33 mouse cellular contexts compared by ENCODE assay signal in the genomic region with DNA sequence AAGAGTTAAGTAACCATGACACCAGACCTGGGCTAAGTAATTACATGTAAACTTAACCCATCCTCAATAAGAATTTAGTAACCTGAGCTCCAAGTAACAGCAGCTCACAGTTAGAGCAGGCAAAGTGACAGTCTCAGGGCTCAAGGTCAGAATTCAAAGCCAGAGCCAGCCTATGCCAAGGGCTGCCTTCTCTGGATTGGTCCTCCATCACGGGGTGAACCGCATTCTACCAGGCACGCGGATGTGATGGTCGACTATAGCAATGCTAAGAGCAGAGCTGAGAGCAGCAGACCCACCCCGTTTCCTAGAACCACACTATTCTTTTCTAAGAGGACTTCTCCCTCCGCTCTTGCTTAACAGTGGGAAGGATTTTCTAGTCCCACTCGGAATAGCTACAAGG. TPM values are rescaled to one million over a fixed set of nuclear protein-coding genes. Genes with fewer than 3 reads are reported as not detected.
DNase-seq lines count a peak whose midpoint lies in the region; ATAC-seq and TF ChIP-seq lines count a peak whose summit lies in the region.
"Had no signal": no experiment of that assay in that cellular context is flagged by ENCODE, and none has a peak within 500 bp of the region (broad histone marks: within the 10 kb centered on the region; RNA-seq: fewer than 3 reads in every experiment).

No protein-coding gene starts in this region.

- H3K4me2 ChIP-seq in kidney, embryonic 16.5 days (replicated peaks; ENCODE audit: low read depth, low read length): no peak overlapping the region
- H3K4me2 ChIP-seq: embryonic facial prominence, embryonic 13.5 days; forebrain, embryonic 15.5 days; hindbrain, embryonic 12.5 days; intestine, embryonic 15.5 days; limb, embryonic 13.5 days; liver, embryonic 11.5 days; midbrain, embryonic 12.5 days; neural tube, embryonic 13.5 days had no signal

- intact Hi-C loops in gastrocnemius, adult 2 months (cut with DNase I): no loop called here
- intact Hi-C loops in gastrocnemius, postnatal 36 days (cut with DNase I): no loop called here

- H3K27ac ChIP-seq in gastrocnemius, adult 2 months: peak overlapping the region; percentile 44; the same call in 1 of the 2 replicates
- H3K27ac ChIP-seq in kidney, embryonic 16.5 days (ENCODE audit: low read length): no peak overlapping the region
- H3K27ac ChIP-seq: embryonic facial prominence, embryonic 13.5 days; forebrain, embryonic 10.5 days; forebrain, embryonic 15.5 days; heart, embryonic 10.5 days; hindbrain, embryonic 12.5 days; hindbrain, postnatal 0 days; intestine, embryonic 15.5 days; limb, embryonic 13.5 days; midbrain, embryonic 12.5 days; neural tube, embryonic 13.5 days had no signal

- no peak overlapping the region for H3K4me3 ChIP-seq in gastrocnemius, adult 2 months
- no peak overlapping the region for H3K4me3 ChIP-seq in kidney, embryonic 16.5 days (ENCODE audit: low read length)
- H3K4me3 ChIP-seq: embryonic facial prominence, embryonic 13.5 days; forebrain, embryonic 10.5 days; forebrain, embryonic 15.5 days; heart, embryonic 10.5 days; hindbrain, embryonic 12.5 days; intestine, embryonic 15.5 days; limb, embryonic 13.5 days; megakaryocyte, embryonic 14.5 days; midbrain, embryonic 12.5 days; myocyte; neural tube, embryonic 13.5 days had no signal

- peak; percentile 49; the same call in 1 of the 2 replicates for ATAC-seq in kidney, embryonic 16.5 days (ENCODE audit: low FRiP score, low TSS enrichment)
- no peak for ATAC-seq in activated CD4-positive, CD25-positive, alpha-beta regulatory T cell, adult 4 months
- ATAC-seq: CD4-positive, CD25-positive, alpha-beta regulatory T cell, adult 4 months; forebrain, embryonic 15.5 days; hindbrain, postnatal 0 days; intestine, embryonic 15.5 days; lung, postnatal 0 days had no signal

- WGBS in kidney, embryonic 16.5 days: 81% methylated on average over 8 of the region's 8 CpGs

- no peaks in the 10 kb centered on the region for H3K27me3 ChIP-seq in kidney, embryonic 16.5 days (ENCODE audit: insufficient read depth, low read length)
- H3K27me3 ChIP-seq: embryonic facial prominence, embryonic 13.5 days; forebrain, embryonic 15.5 days; hindbrain, embryonic 12.5 days; intestine, embryonic 15.5 days; limb, embryonic 13.5 days; megakaryocyte, embryonic 14.5 days; midbrain, embryonic 12.5 days; neural tube, embryonic 13.5 days had no signal

- H3K36me3 ChIP-seq in kidney, embryonic 16.5 days (ENCODE audit: insufficient read depth, low read length): peaks cover 3% of the 10 kb centered on the region
- H3K36me3 ChIP-seq: forebrain, embryonic 15.5 days; heart, embryonic 10.5 days; hindbrain, embryonic 12.5 days; intestine, embryonic 15.5 days; midbrain, embryonic 12.5 days had no signal

- 0 out of 2 replicates have a peak, but pooled peaks cover 3% of the 10 kb centered on the region for H3K4me1 ChIP-seq in kidney, embryonic 16.5 days (ENCODE audit: insufficient read depth, low read length)
- H3K4me1 ChIP-seq: embryonic facial prominence, embryonic 13.5 days; heart, embryonic 10.5 days; intestine, embryonic 15.5 days; megakaryocyte, embryonic 14.5 days had no signal

- TF ChIP-seq CTCF in gastrocnemius, adult 2 months (IDR thresholded peaks at IDR 0.05): no peak

- no peak overlapping the region for H3K9ac ChIP-seq in kidney, embryonic 16.5 days (replicated peaks; ENCODE audit: low read length)
- H3K9ac ChIP-seq: embryonic facial prominence, embryonic 13.5 days; forebrain, embryonic 15.5 days; hindbrain, embryonic 12.5 days; intestine, embryonic 15.5 days; limb, embryonic 13.5 days; midbrain, embryonic 12.5 days; neural tube, embryonic 13.5 days had no signal

- peak; percentile 62 for DNase-seq in gastrocnemius, adult 2 months
- DNase-seq in gastrocnemius, postnatal 36 days: no peak
- no peak for DNase-seq in kidney, adult 18-20 months
- DNase-seq in ES-CJ7 (ENCODE audit: low read depth, low spot score): peak; percentile 52
- DNase-seq in gastrocnemius, postnatal 25 days: peak; percentile 21
- DNase-seq: adrenal gland, postnatal 14 days; cerebellum, adult 11 months; cerebellum, adult 9-10 months; cerebellum, postnatal 36 days; heart, postnatal 36 days; kidney, postnatal 14 days; lung, adult 18-20 months; lung, postnatal 4 days; right cerebral cortex, postnatal 4 days; thymus, adult 2 months; thymus, postnatal 36 days had no signal

- H3K9me3 ChIP-seq in kidney, embryonic 16.5 days (ENCODE audit: low read length): no peaks in the 10 kb centered on the region
- H3K9me3 ChIP-seq: embryonic facial prominence, embryonic 13.5 days; forebrain, embryonic 10.5 days; forebrain, embryonic 15.5 days; heart, embryonic 10.5 days; hindbrain, embryonic 12.5 days; intestine, embryonic 15.5 days; limb, embryonic 13.5 days; megakaryocyte, embryonic 14.5 days; midbrain, embryonic 12.5 days; neural tube, embryonic 13.5 days had no signal

RNA-seq across cellular contexts. Expression of gene D1Ertd622e, which starts 27.8 kb away (rescaled TPM):
- total RNA-seq in gastrocnemius, adult 2 months (2021): 10 to 100 TPM; 11.5 to 18.3 TPM
- total RNA-seq in gastrocnemius, postnatal 36 days (2021): 10 to 100 TPM; 16.6 to 20.4 TPM
- 22.0 and 24.0 TPM in 2 replicates for polyA plus RNA-seq in kidney, embryonic 16.5 days (2015; fragmentation: Nextera tagmentation; extraction: Ambion mirVana)
- total RNA-seq in gastrocnemius, postnatal 25 days (2021): 10 to 100 TPM; 11.5 to 12.3 TPM
- 10 to 100 TPM; 25.0 to 26.6 TPM for polyA plus RNA-seq in activated CD4-positive, CD25-positive, alpha-beta regulatory T cell, adult 4 months (2017; shearing (Covaris generic))

Comparison
In these comparisons a context has a peak if more than half of its experiments do, and no peak if none do; other contexts are left out.
1. DNase-seq: peak in gastrocnemius, adult 2 months (single experiment), ES-CJ7 (single experiment) and gastrocnemius, postnatal 25 days (single experiment); none in gastrocnemius, postnatal 36 days (0 of 2) and kidney, adult 18-20 months (single experiment).